Mouse (Mus musculus): ENCODE data around the gene Snx22. TPM values are rescaled to one million over a fixed set of nuclear protein-coding genes. Genes with fewer than 3 reads are reported as not detected.

The Snx22 gene
- total RNA-seq, 2 experiments from 2014 or later = 7.2 to 9.0 TPM

Other genes starting within 250 kb of the Snx22 start
- gene Zfp609, start 242.2 kb downstream of the Snx22 start, total RNA-seq (2021) = 10 to 100 TPM; 44.8 to 48.6 TPM
- 1 to 10 TPM; 1.5 to 3.7 TPM for gene Pclaf, start 179.5 kb downstream of the Snx22 start, total RNA-seq (2021)
- 10 to 100 TPM; 39.5 to 42.6 TPM for gene Trip4, start 160.9 kb downstream of the Snx22 start, total RNA-seq (2021)
- gene Csnk1g1, start 160.8 kb downstream of the Snx22 start, total RNA-seq (2021) = 10 to 100 TPM; 45.4 to 46.0 TPM
- gene Ppib, start 9.5 kb downstream of the Snx22 start, total RNA-seq (2021) = 100 to 1,000 TPM; 252 to 276 TPM
- 10 to 100 TPM; 68.5 to 70.6 TPM for gene Snx1, start 56.9 kb upstream of the Snx22 start, total RNA-seq (2021)
- 10 to 100 TPM; 25.7 to 26.2 TPM for gene Ciao2a, start 56.9 kb upstream of the Snx22 start, total RNA-seq (2021)
- 1 to 10 TPM in 1 of 2 experiments, under 1 TPM in 1; 0.71 to 1.1 TPM for gene Dapk2, start 88.5 kb upstream of the Snx22 start, total RNA-seq (2021)